Mouse (Mus musculus): ENCODE data around the gene Tbx2. TPM values are rescaled to one million over a fixed set of nuclear protein-coding genes. Genes with fewer than 3 reads are reported as not detected.

Gene Tbx2
- polyA plus RNA-seq, 1 experiment from 2014 or later: 1.6 TPM

- ATAC-seq (ENCODE audit: low read depth): no peak
- Histone ChIP-seq H3K4me3 (no peak overlapping the region), H3K4me2 (no peak overlapping the region), H3K9me3 (no peaks in the 10 kb centered on the region), H3K27me3 (no peaks in the 10 kb centered on the region), H3K36me3 (no peaks in the 10 kb centered on the region), H3K4me1 (replicated peaks) (peaks cover 20% of the 10 kb centered on the region), H3K9ac (no peak overlapping the region), H3K27ac (replicated peaks) (no peak overlapping the region)
- 76% methylated on average over 4 of the region's 4 CpGs for WGBS
Observed at GRCm38 (mm10) chr11:85811229-85811628, 21.1 kb upstream of the Tbx2 start.

GRCm38 (mm10) chr11:85811676-85812075 is 20.7 kb upstream of the Tbx2 start:
- H3K9me3 ChIP-seq: no peaks in the 10 kb centered on the region
- H3K4me2 ChIP-seq: no peak overlapping the region
- H3K36me3 ChIP-seq: no peaks in the 10 kb centered on the region
- H3K27ac ChIP-seq (replicated peaks): no peak overlapping the region
- peaks cover 20% of the 10 kb centered on the region for H3K4me1 ChIP-seq (replicated peaks)
- H3K4me3 ChIP-seq: no peak overlapping the region
- no peak for ATAC-seq (ENCODE audit: low read depth)
- 92% methylated on average over 5 of the region's 5 CpGs for WGBS
- no peaks in the 10 kb centered on the region for H3K27me3 ChIP-seq
- no peak overlapping the region for H3K9ac ChIP-seq

- H3K9me3 ChIP-seq: no peaks in the 10 kb centered on the region
- whole genome bisulfite sequencing: 87% methylated on average over 12 of the region's 12 CpGs
- H3K36me3 ChIP-seq: no peaks in the 10 kb centered on the region
- no peak for ATAC-seq (ENCODE audit: low read depth)
- H3K4me2 ChIP-seq: no peak overlapping the region
- H3K27ac ChIP-seq (replicated peaks): no peak overlapping the region
- no peak overlapping the region for H3K4me3 ChIP-seq
- H3K9ac ChIP-seq: no peak overlapping the region
- no peaks in the 10 kb centered on the region for H3K27me3 ChIP-seq
- peaks cover 20% of the 10 kb centered on the region for H3K4me1 ChIP-seq (replicated peaks)
Observed at GRCm38 (mm10) chr11:85812201-85812966, 20.0 kb upstream of the Tbx2 start.

GRCm38 (mm10) chr11:85814678-85815077 is 17.7 kb upstream of the Tbx2 start:
- no peak overlapping the region for H3K4me2 ChIP-seq
- 35% methylated on average over 4 of the region's 4 CpGs for WGBS
- no peaks in the 10 kb centered on the region for H3K9me3 ChIP-seq
- no peak overlapping the region for H3K4me3 ChIP-seq
- H3K36me3 ChIP-seq: no peaks in the 10 kb centered on the region
- no peak overlapping the region for H3K27ac ChIP-seq (replicated peaks)
- H3K9ac ChIP-seq: no peak overlapping the region
- no peak for ATAC-seq (ENCODE audit: low read depth)
- H3K27me3 ChIP-seq: no peaks in the 10 kb centered on the region
- peaks cover 23% of the 10 kb centered on the region for H3K4me1 ChIP-seq (replicated peaks)

- WGBS: 77% methylated on average over 5 of the region's 5 CpGs
- Histone ChIP-seq H3K4me1 (replicated peaks) (peaks cover 26% of the 10 kb centered on the region), H3K4me3 (no peak overlapping the region), H3K27ac (replicated peaks) (no peak overlapping the region), H3K36me3 (no peaks in the 10 kb centered on the region), H3K9me3 (no peaks in the 10 kb centered on the region), H3K4me2 (no peak overlapping the region), H3K27me3 (no peaks in the 10 kb centered on the region), H3K9ac (no peak overlapping the region)
- no peak for ATAC-seq (ENCODE audit: low read depth)
Observed at GRCm38 (mm10) chr11:85816471-85816870, 15.9 kb upstream of the Tbx2 start.

GRCm38 (mm10) chr11:85818401-85818800 is 13.9 kb upstream of the Tbx2 start:
- H3K27me3 ChIP-seq: peaks cover 3% of the 10 kb centered on the region; the same call in 1 of the 2 replicates
- 85% methylated on average over 3 of the region's 3 CpGs for WGBS

GRCm38 (mm10) chr11:85820959-85821358 is 11.4 kb upstream of the Tbx2 start:
- H3K9me3 ChIP-seq: no peaks in the 10 kb centered on the region
- WGBS: 80% methylated on average over 3 of the region's 3 CpGs
- H3K4me1 ChIP-seq (replicated peaks): peaks cover 10% of the 10 kb centered on the region; the same call in 1 of the 2 replicates
- ATAC-seq (ENCODE audit: low read depth): no peak
- H3K4me3 ChIP-seq: no peak overlapping the region
- H3K4me2 ChIP-seq: no peak overlapping the region
- H3K36me3 ChIP-seq: no peaks in the 10 kb centered on the region
- H3K27ac ChIP-seq (replicated peaks): no peak overlapping the region
- H3K9ac ChIP-seq: no peak overlapping the region
- peaks cover 27% of the 10 kb centered on the region for H3K27me3 ChIP-seq

More at GRCm38 (mm10) chr11:85818401-85818800, 13.9 kb upstream of the Tbx2 start:
- no peaks in the 10 kb centered on the region for H3K36me3 ChIP-seq
- H3K4me1 ChIP-seq (replicated peaks): peaks cover 26% of the 10 kb centered on the region
- H3K4me2 ChIP-seq: no peak overlapping the region
- H3K4me3 ChIP-seq: no peak overlapping the region
- no peak for ATAC-seq (ENCODE audit: low read depth)
- H3K9me3 ChIP-seq: no peaks in the 10 kb centered on the region
- H3K9ac ChIP-seq: no peak overlapping the region
- H3K27ac ChIP-seq (replicated peaks): no peak overlapping the region

GRCm38 (mm10) chr11:85821659-85822058 is 10.7 kb upstream of the Tbx2 start:
- H3K27ac ChIP-seq (replicated peaks): no peak overlapping the region
- peaks cover 34% of the 10 kb centered on the region for H3K27me3 ChIP-seq
- H3K4me1 ChIP-seq (replicated peaks): peaks cover 10% of the 10 kb centered on the region; the same call in 1 of the 2 replicates
- ATAC-seq (ENCODE audit: low read depth): no peak
- H3K4me3 ChIP-seq: no peak overlapping the region
- no peak overlapping the region for H3K4me2 ChIP-seq
- no peaks in the 10 kb centered on the region for H3K36me3 ChIP-seq
- 79% methylated on average over 9 of the region's 9 CpGs for WGBS
- H3K9ac ChIP-seq: no peak overlapping the region
- no peaks in the 10 kb centered on the region for H3K9me3 ChIP-seq

- WGBS: 16% methylated on average over 6 of the region's 6 CpGs
- Histone ChIP-seq H3K4me3 (no peak overlapping the region), H3K27me3 (peaks cover 50% of the 10 kb centered on the region), H3K36me3 (no peaks in the 10 kb centered on the region), H3K27ac (replicated peaks) (no peak overlapping the region), H3K9ac (no peak overlapping the region), H3K9me3 (no peaks in the 10 kb centered on the region), H3K4me2 (no peak overlapping the region), H3K4me1 (replicated peaks) (peaks cover 19% of the 10 kb centered on the region)
- no peak for ATAC-seq (ENCODE audit: low read depth)
Observed at GRCm38 (mm10) chr11:85823181-85823580, 9.2 kb upstream of the Tbx2 start.

- no peak overlapping the region for H3K4me3 ChIP-seq
- H3K4me1 ChIP-seq (replicated peaks): peaks cover 19% of the 10 kb centered on the region
- no peak overlapping the region for H3K4me2 ChIP-seq
- WGBS: 89% methylated on average over 4 of the region's 4 CpGs
- H3K9ac ChIP-seq: no peak overlapping the region
- no peaks in the 10 kb centered on the region for H3K36me3 ChIP-seq
- H3K9me3 ChIP-seq: no peaks in the 10 kb centered on the region
- ATAC-seq (ENCODE audit: low read depth): no peak
- no peak overlapping the region for H3K27ac ChIP-seq (replicated peaks)
- peaks cover 56% of the 10 kb centered on the region for H3K27me3 ChIP-seq
Observed at GRCm38 (mm10) chr11:85823794-85824193, 8.6 kb upstream of the Tbx2 start.

GRCm38 (mm10) chr11:85825031-85825430 is 7.3 kb upstream of the Tbx2 start:
- Histone ChIP-seq H3K4me1 (replicated peaks) (peaks cover 22% of the 10 kb centered on the region), H3K4me2 (no peak overlapping the region), H3K9ac (no peak overlapping the region), H3K27me3 (peaks cover 68% of the 10 kb centered on the region), H3K36me3 (no peaks in the 10 kb centered on the region), H3K4me3 (no peak overlapping the region), H3K27ac (replicated peaks) (no peak overlapping the region), H3K9me3 (no peaks in the 10 kb centered on the region)
- 66% methylated on average over 10 of the region's 10 CpGs for WGBS
- no peak for ATAC-seq (ENCODE audit: low read depth)

- no peak for ATAC-seq (ENCODE audit: low read depth)
- no peaks in the 10 kb centered on the region for H3K9me3 ChIP-seq
- H3K27ac ChIP-seq (replicated peaks): no peak overlapping the region
- no peak overlapping the region for H3K9ac ChIP-seq
- no peak overlapping the region for H3K4me3 ChIP-seq
- no peaks in the 10 kb centered on the region for H3K36me3 ChIP-seq
- no peak overlapping the region for H3K4me2 ChIP-seq
- 67% methylated on average over 7 of the region's 7 CpGs for WGBS
- H3K27me3 ChIP-seq: peaks cover 76% of the 10 kb centered on the region
- H3K4me1 ChIP-seq (replicated peaks): peaks cover 30% of the 10 kb centered on the region
Observed at GRCm38 (mm10) chr11:85825823-85826222, 6.5 kb upstream of the Tbx2 start.

- Histone ChIP-seq H3K4me2 (no peak overlapping the region), H3K4me1 (replicated peaks) (peaks cover 42% of the 10 kb centered on the region), H3K27ac (replicated peaks) (no peak overlapping the region), H3K4me3 (no peak overlapping the region), H3K36me3 (no peaks in the 10 kb centered on the region), H3K9me3 (no peaks in the 10 kb centered on the region), H3K27me3 (peaks cover 91% of the 10 kb centered on the region), H3K9ac (no peak overlapping the region)
- 23% methylated on average over 9 of the region's 9 CpGs for WGBS
- no peak for ATAC-seq (ENCODE audit: low read depth)
Observed at GRCm38 (mm10) chr11:85827342-85827741, 5.0 kb upstream of the Tbx2 start.

Measured in neural tube, embryonic 13.5 days (tissue).